Mouse (Mus musculus): ENCODE measurements at regions not wholly inside any gene's neighbourhood (a gene's known extent, or its start where the extent isn't known, plus 50 kb on each side); places are given as distances from the start of the nearest gene placed in this dataset.

DNA sequence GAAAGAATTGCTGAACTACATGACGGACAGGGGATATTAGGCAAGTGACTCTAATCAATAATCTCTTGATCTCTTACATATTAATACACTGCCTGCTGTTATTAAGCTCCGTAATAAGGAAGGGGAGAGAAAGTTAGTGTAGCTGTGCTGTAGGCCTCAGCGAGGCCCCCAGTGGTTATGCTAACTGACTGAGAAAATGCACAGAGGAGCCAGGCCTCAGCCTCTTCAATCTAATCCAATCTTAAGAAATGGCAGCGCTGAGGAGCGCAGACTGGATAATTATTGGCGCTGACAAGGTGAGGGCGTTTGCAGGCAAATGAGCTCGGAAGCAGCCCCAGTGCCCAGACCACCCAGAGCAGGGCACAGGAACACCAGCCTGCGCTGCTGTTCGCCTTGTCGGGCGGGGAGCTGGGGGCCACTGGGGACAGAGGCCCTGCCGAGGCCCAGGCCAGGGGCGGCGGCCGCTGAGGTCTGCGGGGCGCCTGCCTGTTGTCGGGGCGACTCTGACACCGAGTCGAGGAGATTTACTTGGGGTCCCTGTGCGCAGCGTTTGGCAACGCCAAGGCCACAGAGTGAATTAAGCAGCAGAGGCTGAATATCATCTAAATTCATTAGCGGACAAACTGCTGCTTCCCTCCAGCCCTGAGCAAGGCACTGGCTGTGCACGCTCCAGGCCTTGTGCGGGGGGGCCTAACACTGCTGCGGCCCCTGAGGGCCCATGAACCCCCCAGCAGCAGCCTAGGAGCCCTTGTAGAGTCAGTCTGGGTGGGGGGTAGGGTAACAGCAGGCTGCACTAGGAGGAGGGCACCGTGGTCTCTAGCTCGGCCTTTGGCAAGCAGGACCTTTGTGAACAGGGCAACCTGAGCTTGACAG is 493.4 kb upstream of the Mki67 start:
- Histone ChIP-seq H3K4me3 (no peak overlapping the region), H3K79me2 (ENCODE audit: control insufficient read depth, insufficient read depth) (no peaks in the 10 kb centered on the region), H3ac (ENCODE audit: control insufficient read depth, insufficient read length) (no peak overlapping the region), H3K27me3 (ENCODE audit: control insufficient read depth, insufficient read depth, insufficient read length) (no peaks in the 10 kb centered on the region), H3K4me2 (ENCODE audit: low read depth) (no peak overlapping the region), H3K36me3 (ENCODE audit: control insufficient read depth, insufficient read depth) (no peaks in the 10 kb centered on the region)
- no peak for TF ChIP-seq E2F4 (IDR thresholded peaks at IDR 0.05; ENCODE audit: insufficient read depth)
- no peak for TF ChIP-seq REST (IDR thresholded peaks at IDR 0.05; ENCODE audit: insufficient read depth, insufficient read length)
- no peak for TF ChIP-seq MAX (IDR thresholded peaks at IDR 0.05; ENCODE audit: low read depth)
- no peak for TF ChIP-seq SRF (IDR thresholded peaks at IDR 0.05; ENCODE audit: control insufficient read depth, insufficient read length, low read depth)
- no peak for TF ChIP-seq TCF12 (IDR thresholded peaks at IDR 0.05; ENCODE audit: insufficient read depth, poor library complexity, severe bottlenecking)
- TF ChIP-seq TCF3 (IDR thresholded peaks at IDR 0.05; ENCODE audit: insufficient read length, low read depth) = no peak
- no peak for TF ChIP-seq POLR2A (IDR thresholded peaks at IDR 0.05; ENCODE audit: insufficient read length, low read depth)
- no peak for TF ChIP-seq MYOG (IDR thresholded peaks at IDR 0.05; ENCODE audit: control insufficient read depth in 1 of 3, insufficient read depth in 1 of 3, insufficient read length in 2 of 3, low read depth in 2 of 3)
- TF ChIP-seq MYOD1 (IDR thresholded peaks at IDR 0.05; ENCODE audit: control insufficient read depth in 1 of 3, insufficient read length in 2 of 3, low read depth in 2 of 3) = no peak

DNA sequence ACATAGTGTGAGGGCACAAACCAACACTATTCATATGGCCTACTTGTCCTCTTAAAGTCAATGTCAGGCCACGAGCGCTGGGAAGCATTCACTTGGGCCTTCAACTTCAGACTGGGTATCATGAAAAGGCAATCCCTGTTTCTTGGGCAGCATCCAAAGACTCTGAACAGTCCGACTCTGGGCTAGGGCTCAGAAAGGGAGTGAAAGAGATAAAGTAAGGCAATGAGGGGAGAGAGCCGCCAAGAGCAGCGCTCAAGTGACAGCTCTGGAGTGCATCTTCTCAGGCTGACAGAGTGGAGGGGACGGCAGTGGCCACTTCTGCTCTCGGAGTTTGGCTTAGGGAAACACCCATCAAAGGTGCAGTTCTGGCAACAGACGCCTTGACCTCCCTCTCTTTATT is 496.3 kb upstream of the Mki67 start:
- no peaks in the 10 kb centered on the region for H3K27me3 ChIP-seq (ENCODE audit: control insufficient read depth, insufficient read depth, insufficient read length)
- H3ac ChIP-seq (ENCODE audit: control insufficient read depth, insufficient read length) = no peak overlapping the region
- no peaks in the 10 kb centered on the region for H3K36me3 ChIP-seq (ENCODE audit: control insufficient read depth, insufficient read depth)
- no peak overlapping the region for H3K4me2 ChIP-seq (ENCODE audit: low read depth)
- H3K79me2 ChIP-seq (ENCODE audit: control insufficient read depth, insufficient read depth) = no peaks in the 10 kb centered on the region
- TF ChIP-seq POLR2A (IDR thresholded peaks at IDR 0.05; ENCODE audit: insufficient read length, low read depth) (no peak), USF1 (IDR thresholded peaks at IDR 0.05; ENCODE audit: low read depth) (no peak), SRF (IDR thresholded peaks at IDR 0.05; ENCODE audit: control insufficient read depth, insufficient read length, low read depth) (no peak), TCF12 (IDR thresholded peaks at IDR 0.05; ENCODE audit: insufficient read depth, poor library complexity, severe bottlenecking) (no peak), TCF3 (IDR thresholded peaks at IDR 0.05; ENCODE audit: insufficient read length, low read depth) (no peak), MYOG (IDR thresholded peaks at IDR 0.05; ENCODE audit: control insufficient read depth in 1 of 3, insufficient read depth in 1 of 3, insufficient read length in 2 of 3, low read depth in 2 of 3) (no peak), REST (IDR thresholded peaks at IDR 0.05; ENCODE audit: insufficient read depth, insufficient read length) (no peak), E2F4 (IDR thresholded peaks at IDR 0.05; ENCODE audit: insufficient read depth) (no peak), POLR2AphosphoS2 (IDR thresholded peaks at IDR 0.05; ENCODE audit: insufficient read length, low read depth) (no peak), MYOD1 (IDR thresholded peaks at IDR 0.05; ENCODE audit: control insufficient read depth in 1 of 3, insufficient read length in 2 of 3, low read depth in 2 of 3) (no peak), MAX (IDR thresholded peaks at IDR 0.05; ENCODE audit: low read depth) (no peak), CEBPB (IDR thresholded peaks at IDR 0.05; ENCODE audit: insufficient read depth, poor library complexity, severe bottlenecking) (no peak)
- H3K4me3 ChIP-seq = no peak overlapping the region

DNA sequence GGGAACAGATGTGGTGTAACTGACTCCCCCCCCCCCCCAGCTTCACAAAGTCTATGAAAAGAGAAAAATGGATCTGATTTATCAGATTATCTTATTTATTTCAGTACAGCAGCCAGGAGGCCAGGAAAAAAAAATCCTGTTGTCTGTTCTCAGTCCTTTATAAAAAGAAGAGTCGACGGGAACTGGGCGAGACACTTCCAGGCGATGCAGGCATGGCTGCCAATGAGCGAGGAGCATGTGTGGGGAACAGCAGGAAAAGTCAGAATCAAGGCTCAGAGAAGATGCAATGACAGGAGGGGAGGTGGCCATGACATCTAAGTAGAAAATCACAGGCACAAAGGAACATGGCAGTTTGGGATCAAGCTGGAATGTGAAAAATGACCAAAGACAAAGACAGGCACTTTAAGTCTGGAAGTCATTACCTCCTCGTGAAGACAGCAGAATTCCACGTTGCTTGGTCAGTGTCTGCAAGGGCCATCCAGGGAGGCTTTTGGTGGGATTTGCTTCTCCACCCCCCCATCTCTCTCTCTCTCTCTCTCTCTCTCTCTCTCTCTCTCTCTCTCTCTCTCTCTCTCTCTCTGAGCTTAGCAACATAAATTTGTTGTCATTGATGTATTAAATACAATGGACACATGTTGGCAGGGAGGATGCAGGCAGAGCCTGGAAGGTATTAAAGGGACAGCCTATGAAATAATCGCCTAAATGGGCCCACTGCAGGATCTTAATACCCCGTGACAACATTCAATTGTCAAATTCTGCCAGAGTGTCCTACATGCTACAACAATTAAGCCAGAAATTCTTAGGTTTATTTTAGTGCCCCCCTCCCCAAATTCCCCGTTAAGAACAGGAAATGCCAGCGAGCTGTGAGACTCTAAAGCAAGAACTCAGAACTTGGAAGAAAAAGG is 497.1 kb upstream of the Mki67 start:
- no peak overlapping the region for H3K4me3 ChIP-seq
- H3K36me3 ChIP-seq (ENCODE audit: control insufficient read depth, insufficient read depth) = no peaks in the 10 kb centered on the region
- H3K4me2 ChIP-seq (ENCODE audit: low read depth) = no peak overlapping the region
- no peak overlapping the region for H3ac ChIP-seq (ENCODE audit: control insufficient read depth, insufficient read length)
- no peaks in the 10 kb centered on the region for H3K79me2 ChIP-seq (ENCODE audit: control insufficient read depth, insufficient read depth)
- no peak for TF ChIP-seq REST (IDR thresholded peaks at IDR 0.05; ENCODE audit: insufficient read depth, insufficient read length)
- TF ChIP-seq MAX (IDR thresholded peaks at IDR 0.05; ENCODE audit: low read depth) = no peak
- no peak for TF ChIP-seq USF1 (IDR thresholded peaks at IDR 0.05; ENCODE audit: low read depth)
- TF ChIP-seq MYOG (IDR thresholded peaks at IDR 0.05; ENCODE audit: control insufficient read depth in 1 of 3, insufficient read depth in 1 of 3, insufficient read length in 2 of 3, low read depth in 2 of 3) = no peak
- no peak for TF ChIP-seq POLR2AphosphoS2 (IDR thresholded peaks at IDR 0.05; ENCODE audit: insufficient read length, low read depth)
- no peak for TF ChIP-seq MYOD1 (IDR thresholded peaks at IDR 0.05; ENCODE audit: control insufficient read depth in 1 of 3, insufficient read length in 2 of 3, low read depth in 2 of 3)
- no peak for TF ChIP-seq CEBPB (IDR thresholded peaks at IDR 0.05; ENCODE audit: insufficient read depth, poor library complexity, severe bottlenecking)
- no peak for TF ChIP-seq E2F4 (IDR thresholded peaks at IDR 0.05; ENCODE audit: insufficient read depth)
- TF ChIP-seq TCF3 (IDR thresholded peaks at IDR 0.05; ENCODE audit: insufficient read length, low read depth) = no peak
- TF ChIP-seq SRF (IDR thresholded peaks at IDR 0.05; ENCODE audit: control insufficient read depth, insufficient read length, low read depth) = no peak
- TF ChIP-seq TCF12 (IDR thresholded peaks at IDR 0.05; ENCODE audit: insufficient read depth, poor library complexity, severe bottlenecking) = no peak
- TF ChIP-seq POLR2A (IDR thresholded peaks at IDR 0.05; ENCODE audit: insufficient read length, low read depth) = no peak
- no peaks in the 10 kb centered on the region for H3K27me3 ChIP-seq (ENCODE audit: control insufficient read depth, insufficient read depth, insufficient read length)

DNA sequence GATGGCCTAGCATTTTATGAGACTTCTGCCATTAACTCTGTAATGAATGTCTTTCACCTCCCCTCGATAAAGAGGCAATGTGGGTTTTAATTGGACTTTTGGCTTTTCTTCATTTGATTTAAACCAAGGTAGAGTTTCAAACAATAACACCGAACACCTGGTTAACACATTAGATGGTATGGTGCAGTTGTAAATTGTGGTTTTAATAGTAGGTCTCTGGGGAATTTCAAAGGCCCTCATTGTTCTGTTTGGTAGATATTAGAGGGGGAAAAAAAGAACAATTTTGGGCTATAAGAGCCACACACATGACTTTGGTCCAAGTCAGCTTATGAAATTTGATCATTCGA is 497.8 kb upstream of the Mki67 start:
- Histone ChIP-seq H3K36me3 (ENCODE audit: control insufficient read depth, insufficient read depth) (no peaks in the 10 kb centered on the region), H3K27me3 (ENCODE audit: control insufficient read depth, insufficient read depth, insufficient read length) (no peaks in the 10 kb centered on the region), H3K79me2 (ENCODE audit: control insufficient read depth, insufficient read depth) (no peaks in the 10 kb centered on the region), H3K4me2 (ENCODE audit: low read depth) (no peak overlapping the region), H3K4me3 (no peak overlapping the region), H3ac (ENCODE audit: control insufficient read depth, insufficient read length) (no peak overlapping the region)
- TF ChIP-seq CEBPB (IDR thresholded peaks at IDR 0.05; ENCODE audit: insufficient read depth, poor library complexity, severe bottlenecking) = no peak

All from myocyte (in vitro differentiated cells).